Mouse (Mus musculus) gastrocnemius, adult 8-10 months (tissue): Measurements from ENCODE around the gene Snrnp27. TPM values are rescaled to one million over a fixed set of nuclear protein-coding genes. Genes with fewer than 3 reads are reported as not detected.

Experiments
- DNase-seq, 2 experiments: peaks; one replicate each; pipeline ENCODE4 v3.0.0; 2022; ENCODE audit warnings: low spot score in 2 of 2
- total RNA-seq, 4 experiments: library from RNA; stranded (reverse); gene quantifications; 2 replicates each; pipeline ENCODE4 v1.2.4; 2022

Gene Snrnp27
- 10 to 100 TPM; 58.0 to 74.4 (median 64.0) TPM for total RNA-seq

- DNase-seq: peak; percentile 80 to 85
Observed at GRCm38 (mm10) chr6:86683872-86684654, at the start of gene Snrnp27. TSS of gene Snrnp27 (minus strand) at chr6:86684522.

DNA sequence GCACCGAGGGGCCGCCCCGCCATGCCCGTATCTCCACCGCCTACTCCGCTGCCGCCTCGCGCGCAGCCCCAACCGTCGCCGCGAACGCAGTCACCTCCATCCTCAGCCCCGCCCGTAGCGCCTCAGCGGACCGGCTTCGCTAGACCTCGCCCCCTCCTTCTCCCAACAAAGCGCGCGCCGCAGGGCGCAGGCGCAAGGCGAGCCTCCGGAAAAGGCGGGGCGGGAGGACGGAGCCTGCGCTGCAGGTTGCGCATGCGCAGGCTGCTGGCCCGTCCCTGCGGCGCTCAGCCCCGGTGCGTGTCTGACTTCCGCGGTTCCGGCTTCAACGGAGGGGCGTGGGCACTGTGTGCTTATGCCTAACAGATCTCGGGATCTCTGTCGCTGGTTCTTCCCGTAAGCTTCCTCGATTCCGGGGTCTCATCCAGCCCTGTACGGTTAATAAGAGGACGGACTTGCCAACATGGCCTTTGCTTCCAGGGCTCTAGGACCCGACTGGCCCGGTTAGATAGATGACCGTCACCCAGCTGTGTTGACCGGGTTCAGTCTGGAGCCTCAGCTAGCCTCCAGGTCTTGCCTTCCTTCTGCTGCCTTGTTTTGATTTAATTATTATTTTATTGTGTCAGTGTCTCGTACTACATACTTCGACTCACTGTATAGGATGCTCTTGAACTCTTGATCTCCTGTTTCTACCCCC lies 49.0 kb upstream of the Snrnp27 start, which contains the start of gene Gmcl1:
Gene Gmcl1, minus strand, starts transcription at position 201 of the 694 bp plus-strand sequence.
- DNase-seq: peak; percentile 74 to 88

GRCm38 (mm10) chr6:86732276-86733173 lies 48.2 kb upstream of the Snrnp27 start:
- peak; percentile 6 to 11 for DNase-seq

- no peak for DNase-seq
Observed at GRCm38 (mm10) chr6:86728711-86729110, 44.4 kb upstream of the Snrnp27 start.

DNA sequence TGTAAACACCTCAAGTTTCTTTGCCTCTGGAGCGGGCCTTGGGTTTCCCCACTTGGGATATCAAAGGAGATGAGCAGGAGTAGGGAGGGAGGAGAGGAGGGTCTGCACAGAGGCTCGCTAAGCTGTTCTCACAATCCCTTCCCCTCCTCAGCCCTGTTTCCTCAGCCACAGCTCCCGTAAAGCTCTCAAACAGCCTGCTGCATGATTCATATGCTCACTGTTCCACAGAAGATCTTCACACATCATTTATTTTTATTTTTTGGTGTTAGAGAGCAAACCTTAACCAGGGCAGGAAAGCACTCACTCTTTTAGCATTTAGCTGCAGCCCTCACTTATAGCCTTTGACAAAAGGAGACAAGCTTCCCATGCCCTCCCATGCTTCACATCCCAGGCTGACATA lies 37.7 kb upstream of the Snrnp27 start:
- DNase-seq: no peak

DNA sequence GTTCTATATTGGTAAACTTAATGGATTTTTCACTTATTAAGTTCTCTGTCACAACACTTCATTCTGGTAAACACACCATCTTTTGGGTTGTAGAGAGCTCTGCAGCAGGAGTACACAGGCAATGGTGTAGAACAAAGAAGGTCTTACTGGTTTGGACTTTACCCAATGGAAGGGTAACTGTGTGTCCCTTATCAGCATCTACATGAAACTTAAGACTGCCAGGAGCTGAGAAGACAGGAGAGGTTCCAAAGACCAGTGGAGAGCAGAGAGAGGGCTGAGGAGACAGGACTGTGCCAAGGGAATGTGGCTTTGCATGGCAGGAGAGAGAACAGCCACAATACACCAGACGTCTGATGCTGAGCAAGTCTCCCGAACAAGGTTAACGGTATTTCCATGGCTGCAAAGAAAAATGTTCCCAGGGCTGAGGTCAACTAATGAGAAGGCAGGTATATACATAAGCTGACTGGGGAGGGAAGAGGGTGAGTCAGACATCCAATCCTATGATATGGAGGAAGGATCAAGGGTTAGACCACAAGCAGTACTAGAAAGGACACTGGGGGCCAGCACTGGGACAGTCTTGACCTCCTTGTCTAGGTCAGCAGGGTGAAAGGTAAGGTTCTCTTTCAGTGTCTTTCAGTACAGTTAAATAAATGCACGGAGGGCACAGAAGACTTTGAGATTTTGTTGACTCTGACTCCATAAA lies 23.9 kb upstream of the Snrnp27 start:
- DNase-seq: no peak

DNA sequence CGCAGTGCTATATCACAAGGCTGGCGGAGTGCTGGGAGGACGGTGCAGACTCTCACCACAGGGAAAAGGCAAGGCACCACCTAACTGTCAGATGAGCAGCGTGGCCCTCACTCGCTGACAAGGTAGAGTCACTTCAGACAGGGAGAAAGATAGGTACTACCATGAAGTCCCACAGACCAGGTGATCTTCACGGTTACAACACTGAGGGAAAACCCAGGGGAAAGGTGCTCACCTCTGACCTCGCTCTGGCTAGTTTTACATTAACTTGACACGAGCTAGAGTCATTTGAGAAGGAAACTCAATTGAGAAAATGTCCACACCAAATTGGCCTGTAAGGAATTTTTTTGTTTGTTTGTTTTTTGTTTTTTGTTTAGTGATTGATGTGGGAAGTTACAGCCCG lies 18.3 kb upstream of the Snrnp27 start:
- DNase-seq: no peak

DNA sequence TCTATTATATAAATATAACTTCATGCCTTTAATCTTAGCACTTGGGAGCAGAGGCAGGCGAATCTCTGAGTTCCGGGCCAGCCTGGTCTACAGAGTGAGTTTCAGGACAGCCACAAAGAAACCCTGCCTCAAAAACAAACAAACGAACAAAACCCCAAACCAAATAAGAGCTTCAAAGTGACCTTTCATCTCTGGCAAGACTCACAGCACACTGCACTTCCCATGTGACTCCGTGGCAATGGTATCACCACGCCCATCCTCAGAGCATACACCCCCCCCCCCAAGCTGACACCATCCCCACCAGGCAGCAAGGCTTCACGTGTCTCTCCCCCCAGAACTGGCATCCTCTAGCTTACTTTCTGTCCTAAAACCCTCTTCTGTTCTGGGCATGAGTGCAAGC lies 13.6 kb upstream of the Snrnp27 start:
- no peak for DNase-seq

- no peak for DNase-seq
Observed at GRCm38 (mm10) chr6:86696213-86696612, 11.9 kb upstream of the Snrnp27 start.

GRCm38 (mm10) chr6:86694465-86694864 lies 10.1 kb upstream of the Snrnp27 start:
- DNase-seq: peak in 1 of 2 experiments; percentile 13

- DNase-seq: no peak
Observed at GRCm38 (mm10) chr6:86689671-86690070, 5.3 kb upstream of the Snrnp27 start.

GRCm38 (mm10) chr6:86686971-86687370 lies 2.6 kb upstream of the Snrnp27 start:
- DNase-seq: no peak

- no peak for DNase-seq
Observed at GRCm38 (mm10) chr6:86684655-86685011, 311 bp upstream of the Snrnp27 start.

GRCm38 (mm10) chr6:86681289-86681688 lies 3.0 kb downstream of the Snrnp27 start:
- DNase-seq: no peak

DNA sequence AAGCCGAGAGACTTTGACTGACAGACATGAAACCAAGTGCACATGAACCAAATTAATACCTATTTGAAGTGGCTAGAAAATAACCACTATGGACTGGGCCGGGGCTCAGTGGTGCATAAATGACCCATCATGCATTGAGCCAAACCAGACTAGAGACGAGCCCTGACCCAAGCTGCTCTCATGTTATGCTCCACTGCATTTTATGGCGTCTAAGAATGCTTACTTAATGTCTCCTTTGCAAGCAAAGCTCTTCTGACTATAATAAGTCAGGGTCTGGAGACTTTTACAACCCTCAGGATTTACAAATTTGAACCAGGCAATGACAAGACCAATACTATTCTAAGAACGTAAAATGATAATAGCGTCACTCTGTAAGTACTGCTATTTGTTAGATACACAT lies 6.0 kb downstream of the Snrnp27 start:
- DNase-seq: no peak

DNA sequence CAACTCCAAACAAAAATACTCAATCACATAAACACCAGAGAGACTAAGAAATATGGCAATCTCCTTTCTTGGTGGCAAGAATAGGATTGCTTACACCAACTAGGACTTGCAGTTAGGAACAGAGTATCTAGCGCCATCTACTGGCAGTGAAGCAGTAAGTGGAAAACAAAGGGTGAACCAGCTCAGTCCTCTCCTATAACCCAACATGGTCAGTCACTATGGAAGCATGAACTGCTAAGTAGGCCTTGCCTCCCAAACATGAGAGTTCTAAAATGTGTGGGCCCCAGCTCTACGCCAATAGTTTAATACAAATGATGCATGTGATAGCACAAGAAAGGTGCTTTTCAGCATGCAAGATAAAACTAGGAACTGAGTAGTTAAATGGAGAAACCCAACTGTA lies 13.4 kb downstream of the Snrnp27 start:
- DNase-seq: peak in 1 of 2 experiments; percentile 20

DNA sequence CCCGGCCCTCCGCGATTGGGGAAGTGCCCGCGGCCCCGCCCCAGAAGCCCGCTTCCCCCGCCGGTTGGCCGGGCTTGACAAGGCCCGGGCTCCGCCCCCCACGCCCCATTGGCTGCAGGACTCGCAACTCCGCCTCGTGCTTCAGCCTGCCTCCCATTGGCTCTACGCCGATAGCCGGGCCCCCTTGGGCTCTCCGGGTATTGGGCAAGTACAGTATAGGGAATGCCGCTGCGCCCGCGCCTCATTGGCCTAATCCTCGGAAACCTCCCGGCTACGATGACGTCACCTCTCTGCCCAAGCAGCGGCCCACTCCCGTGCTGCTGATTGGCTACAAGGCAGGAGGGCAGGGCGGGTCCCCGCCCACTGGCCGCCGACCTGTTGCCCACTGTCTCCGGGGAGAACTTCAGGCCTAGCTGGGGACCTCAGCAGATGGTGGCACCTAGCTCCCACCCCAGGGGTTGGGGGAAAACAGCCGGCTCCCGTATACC lies 15.0 kb downstream of the Snrnp27 start:
- peak; percentile 100 for DNase-seq

DNA sequence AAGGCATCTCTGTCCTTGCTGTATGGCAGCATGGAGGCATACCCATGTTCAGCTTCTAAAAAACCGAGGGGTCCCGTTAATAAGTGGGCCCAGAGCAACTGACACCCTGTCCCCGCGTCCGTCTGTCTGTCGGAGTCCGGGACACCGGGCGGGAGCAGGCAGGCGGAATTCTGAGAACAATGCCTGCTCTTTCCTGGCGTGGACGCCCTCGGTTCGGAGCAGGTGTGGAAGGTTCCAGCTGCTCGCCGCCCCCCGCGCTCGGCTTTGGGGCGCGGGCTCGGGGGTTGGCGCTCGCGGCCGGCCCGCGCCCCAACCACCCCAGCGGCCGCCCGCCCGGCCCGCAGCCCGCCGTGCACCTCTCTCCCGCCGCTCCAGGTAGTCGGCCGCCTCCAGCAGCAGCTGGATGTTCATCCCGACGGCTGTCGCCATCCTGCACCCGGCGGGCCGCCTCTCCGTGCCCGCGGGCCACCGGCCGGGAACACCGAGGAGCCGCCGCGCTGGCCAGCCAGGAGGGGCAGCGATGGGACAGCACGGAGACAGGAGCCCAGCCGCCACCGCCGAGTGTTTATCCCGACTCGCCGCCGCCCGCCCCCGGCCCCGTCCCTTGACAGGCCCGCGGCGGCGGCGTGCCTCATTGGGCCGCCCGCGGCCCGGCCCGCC lies 15.6 kb downstream of the Snrnp27 start, which contains the start of gene Mxd1:
Gene Mxd1, minus strand, starts transcription at position 582 of the 660 bp plus-strand sequence.
- no peak for DNase-seq

GRCm38 (mm10) chr6:86667061-86667460 lies 17.3 kb downstream of the Snrnp27 start:
- DNase-seq: no peak
